Mouse (Mus musculus): Measurements from ENCODE around the gene Gm9970. TPM values are rescaled to one million over a fixed set of nuclear protein-coding genes. Genes with fewer than 3 reads are reported as not detected.
A peak's percentile ranks its signal among the peaks of the same experiment; 100 is the strongest.

Gm9970 gene
- polyA plus RNA-seq, 1 experiment from 2014 or later = 1.4 TPM

DNA sequence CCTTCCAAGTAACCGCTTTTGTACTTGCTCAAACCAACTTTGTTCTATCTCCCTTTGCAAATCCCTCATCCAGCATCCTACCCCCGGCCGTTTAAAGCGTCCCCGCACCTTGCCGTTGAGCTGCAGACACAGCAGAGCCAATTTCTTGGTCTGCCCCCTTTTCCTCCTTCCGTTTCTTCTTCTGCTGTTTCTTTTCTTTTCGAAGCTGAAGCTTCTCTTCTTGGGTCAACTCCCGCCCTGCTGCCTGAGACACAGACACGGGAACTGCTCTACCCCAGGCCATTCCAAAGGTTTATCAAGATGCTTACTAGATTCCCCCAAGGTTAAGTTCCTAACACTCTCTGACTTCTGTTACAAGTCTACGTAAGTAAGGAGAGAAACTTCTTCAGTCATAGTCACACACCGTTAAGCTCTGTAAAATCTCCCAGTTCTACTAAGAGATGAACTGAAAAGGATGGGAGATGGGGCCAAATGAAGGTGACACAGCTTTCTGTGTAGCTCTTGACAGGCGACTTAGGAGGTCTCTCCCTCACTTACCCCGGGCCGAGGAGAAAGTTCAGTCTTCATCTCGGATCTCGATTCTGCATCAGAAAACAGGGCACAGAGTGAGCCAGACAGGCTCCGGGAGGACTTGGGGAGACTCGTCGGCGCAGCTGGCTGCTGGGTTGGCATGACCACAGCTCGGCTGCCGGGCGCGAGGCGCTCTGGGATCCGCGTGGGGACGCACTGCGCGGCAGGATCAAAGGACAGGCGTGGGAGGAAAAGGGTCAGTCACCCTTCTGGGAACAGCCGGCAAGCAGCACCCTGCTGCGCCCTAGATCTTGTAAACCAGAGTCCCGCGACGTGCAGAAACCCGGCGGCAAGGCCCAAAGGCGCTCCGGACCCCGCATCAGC is 48.7 kb downstream of the Gm9970 start:
- Histone ChIP-seq H3K9me3 (no peaks in the 10 kb centered on the region), H3K4me3 (peak overlapping the region; percentile 72), H3K27ac (replicated peaks) (peak overlapping the region; percentile 87), H3K27me3 (no peaks in the 10 kb centered on the region), H3K4me2 (peak overlapping the region; percentile 75), H3K9ac (peak overlapping the region; percentile 74), H3K36me3 (peaks cover 60% of the 10 kb centered on the region), H3K4me1 (replicated peaks) (peaks cover 21% of the 10 kb centered on the region)
- peak; percentile 59; the same call in 1 of the 2 replicates for ATAC-seq (ENCODE audit: low FRiP score, low read depth)
- WGBS = 15% methylated on average over 42 of the region's 42 CpGs

Other genes starting within 250 kb of the Gm9970 start
- 161 and 176 TPM in 2 replicates for gene Atraid, start 192.9 kb downstream of the Gm9970 start, polyA plus RNA-seq (2015; fragmentation: Nextera tagmentation; extraction: Ambion mirVana)
- gene Slc5a6, start 192.3 kb downstream of the Gm9970 start, polyA plus RNA-seq (2015; fragmentation: Nextera tagmentation; extraction: Ambion mirVana) = 26.1 and 26.3 TPM in 2 replicates
- gene Cad, start 186.5 kb downstream of the Gm9970 start, polyA plus RNA-seq (2015; fragmentation: Nextera tagmentation; extraction: Ambion mirVana) = 15.7 and 16.9 TPM in 2 replicates
- not detected in 2 replicates for gene Dnajc5g, start 134.9 kb downstream of the Gm9970 start, polyA plus RNA-seq (2015; fragmentation: Nextera tagmentation; extraction: Ambion mirVana)
- gene Slc30a3, start 133.0 kb downstream of the Gm9970 start, polyA plus RNA-seq (2015; fragmentation: Nextera tagmentation; extraction: Ambion mirVana) = 36.2 and 46.7 TPM in 2 replicates
- gene Trim54, start 124.5 kb downstream of the Gm9970 start, polyA plus RNA-seq (2015; fragmentation: Nextera tagmentation; extraction: Ambion mirVana) = not detected in 2 replicates
- not detected in 2 replicates for gene Ucn, start 102.4 kb downstream of the Gm9970 start, polyA plus RNA-seq (2015; fragmentation: Nextera tagmentation; extraction: Ambion mirVana)
- 54.0 and 60.1 TPM in 2 replicates for gene Mpv17, start 87.0 kb downstream of the Gm9970 start, polyA plus RNA-seq (2015; fragmentation: Nextera tagmentation; extraction: Ambion mirVana)
- gene Gm29609, start 61.3 kb downstream of the Gm9970 start, polyA plus RNA-seq (2015; fragmentation: Nextera tagmentation; extraction: Ambion mirVana) = 1.6 and 2.7 TPM in 2 replicates
- 62.9 and 67.1 TPM in 2 replicates for gene Gtf3c2, start 61.1 kb downstream of the Gm9970 start, polyA plus RNA-seq (2015; fragmentation: Nextera tagmentation; extraction: Ambion mirVana)
- 115 and 118 TPM in 2 replicates for gene Snx17, start 48.0 kb downstream of the Gm9970 start, polyA plus RNA-seq (2015; fragmentation: Nextera tagmentation; extraction: Ambion mirVana)
- gene Eif2b4, start 47.8 kb downstream of the Gm9970 start, polyA plus RNA-seq (2015; fragmentation: Nextera tagmentation; extraction: Ambion mirVana) = 76.1 and 86.9 TPM in 2 replicates
- 16.2 and 17.4 TPM in 2 replicates for gene Zfp513, start 38.9 kb downstream of the Gm9970 start, polyA plus RNA-seq (2015; fragmentation: Nextera tagmentation; extraction: Ambion mirVana)
- 171 and 182 TPM in 2 replicates for gene Ppm1g, start 20.5 kb downstream of the Gm9970 start, polyA plus RNA-seq (2015; fragmentation: Nextera tagmentation; extraction: Ambion mirVana)
- gene Nrbp1, start 368 bp downstream of the Gm9970 start, polyA plus RNA-seq (2015; fragmentation: Nextera tagmentation; extraction: Ambion mirVana) = 163 and 171 TPM in 2 replicates
- 2.6 and 3.6 TPM in 2 replicates for gene Krtcap3, start 10.5 kb upstream of the Gm9970 start, polyA plus RNA-seq (2015; fragmentation: Nextera tagmentation; extraction: Ambion mirVana)
- 31.5 and 40.0 TPM in 2 replicates for gene Ift172, start 49.9 kb upstream of the Gm9970 start, polyA plus RNA-seq (2015; fragmentation: Nextera tagmentation; extraction: Ambion mirVana)
- 103 and 114 TPM in 2 replicates for gene Fndc4, start 54.8 kb upstream of the Gm9970 start, polyA plus RNA-seq (2015; fragmentation: Nextera tagmentation; extraction: Ambion mirVana)
- 0.19 and 0.24 TPM in 2 replicates for gene Gckr, start 56.2 kb upstream of the Gm9970 start, polyA plus RNA-seq (2015; fragmentation: Nextera tagmentation; extraction: Ambion mirVana)
- gene Zfp512, start 211.2 kb upstream of the Gm9970 start, polyA plus RNA-seq (2015; fragmentation: Nextera tagmentation; extraction: Ambion mirVana) = 113 and 117 TPM in 2 replicates
- not detected in 2 replicates for gene 4930548H24Rik, start 244.5 kb upstream of the Gm9970 start, polyA plus RNA-seq (2015; fragmentation: Nextera tagmentation; extraction: Ambion mirVana)